Mouse (Mus musculus): ENCODE measurements around the gene Tmtc1. TPM values are rescaled to one million over a fixed set of nuclear protein-coding genes. Genes with fewer than 3 reads are reported as not detected.

Gene Tmtc1
- polyA plus RNA-seq, 1 experiment, result 3.3 TPM

GRCm38 (mm10) chr6:148363162-148363561, 81.0 kb downstream of the Tmtc1 start:
- no peak for TF ChIP-seq EP300 (IDR thresholded peaks at IDR 0.05; ENCODE audit: insufficient read depth, low read depth, low read length)
- no peak for TF ChIP-seq CTCF (IDR thresholded peaks at IDR 0.05; ENCODE audit: low read depth, low read length)
- Histone ChIP-seq H3K27me3 (ENCODE audit: control insufficient read depth, insufficient read depth, low read length, poor library complexity, severe bottlenecking) (no peaks in the 10 kb centered on the region), H3K9me3 (replicated peaks; ENCODE audit: control insufficient read depth, insufficient read depth, low read length, poor library complexity, severe bottlenecking) (no peaks in the 10 kb centered on the region), H3K36me3 (ENCODE audit: control insufficient read depth, insufficient read depth, low read length, poor library complexity, severe bottlenecking) (no peaks in the 10 kb centered on the region), H3K9ac (ENCODE audit: low read depth, poor library complexity, severe bottlenecking) (no peak overlapping the region), H3K4me1 (ENCODE audit: control insufficient read depth, insufficient read depth, low read length) (no peaks in the 10 kb centered on the region), H3K4me3 (ENCODE audit: low read depth, low read length) (no peak overlapping the region), H3K27ac (ENCODE audit: insufficient read depth, low read length) (no peak overlapping the region)

GRCm38 (mm10) chr6:148362475-148362874, 81.7 kb downstream of the Tmtc1 start:
- Histone ChIP-seq H3K9ac (ENCODE audit: low read depth, poor library complexity, severe bottlenecking) (no peak overlapping the region), H3K27ac (ENCODE audit: insufficient read depth, low read length) (no peak overlapping the region)

GRCm38 (mm10) chr6:148359348-148359905, 84.8 kb downstream of the Tmtc1 start:
- TF ChIP-seq CTCF (IDR thresholded peaks at IDR 0.05; ENCODE audit: low read depth, low read length) (no peak), EP300 (IDR thresholded peaks at IDR 0.05; ENCODE audit: insufficient read depth, low read depth, low read length) (no peak), POLR2A (IDR thresholded peaks at IDR 0.05; ENCODE audit: insufficient read depth, low read length) (no peak)
- Histone ChIP-seq H3K4me1 (ENCODE audit: control insufficient read depth, insufficient read depth, low read length) (no peaks in the 10 kb centered on the region), H3K27ac (ENCODE audit: insufficient read depth, low read length) (no peak overlapping the region)

More at GRCm38 (mm10) chr6:148362475-148362874, 81.7 kb downstream of the Tmtc1 start:
- TF ChIP-seq CTCF (IDR thresholded peaks at IDR 0.05; ENCODE audit: low read depth, low read length), result no peak
- Histone ChIP-seq H3K4me1 (ENCODE audit: control insufficient read depth, insufficient read depth, low read length) (no peaks in the 10 kb centered on the region), H3K27me3 (ENCODE audit: control insufficient read depth, insufficient read depth, low read length, poor library complexity, severe bottlenecking) (no peaks in the 10 kb centered on the region), H3K4me3 (ENCODE audit: low read depth, low read length) (no peak overlapping the region), H3K9me3 (replicated peaks; ENCODE audit: control insufficient read depth, insufficient read depth, low read length, poor library complexity, severe bottlenecking) (no peaks in the 10 kb centered on the region), H3K36me3 (ENCODE audit: control insufficient read depth, insufficient read depth, low read length, poor library complexity, severe bottlenecking) (no peaks in the 10 kb centered on the region)

GRCm38 (mm10) chr6:148358580-148359246, 85.5 kb downstream of the Tmtc1 start:
- TF ChIP-seq POLR2A (IDR thresholded peaks at IDR 0.05; ENCODE audit: insufficient read depth, low read length) (no peak), EP300 (IDR thresholded peaks at IDR 0.05; ENCODE audit: insufficient read depth, low read depth, low read length) (no peak), CTCF (IDR thresholded peaks at IDR 0.05; ENCODE audit: low read depth, low read length) (no peak)
- H3K9ac ChIP-seq (ENCODE audit: low read depth, poor library complexity, severe bottlenecking), result peak overlapping the region; percentile 27; the same call in 1 of the 2 replicates
- H3K27me3 ChIP-seq (ENCODE audit: control insufficient read depth, insufficient read depth, low read length, poor library complexity, severe bottlenecking), result no peaks in the 10 kb centered on the region

More at GRCm38 (mm10) chr6:148359348-148359905, 84.8 kb downstream of the Tmtc1 start:
- H3K4me3 ChIP-seq (ENCODE audit: low read depth, low read length), result no peak overlapping the region
- H3K9ac ChIP-seq (ENCODE audit: low read depth, poor library complexity, severe bottlenecking), result no peak overlapping the region
- H3K9me3 ChIP-seq (replicated peaks; ENCODE audit: control insufficient read depth, insufficient read depth, low read length, poor library complexity, severe bottlenecking), result no peaks in the 10 kb centered on the region
- peaks cover 18% of the 10 kb centered on the region for H3K36me3 ChIP-seq (ENCODE audit: control insufficient read depth, insufficient read depth, low read length, poor library complexity, severe bottlenecking)
- no peaks in the 10 kb centered on the region for H3K27me3 ChIP-seq (ENCODE audit: control insufficient read depth, insufficient read depth, low read length, poor library complexity, severe bottlenecking)

GRCm38 (mm10) chr6:148356141-148356540, 88.0 kb downstream of the Tmtc1 start:
- H3K9me3 ChIP-seq (replicated peaks; ENCODE audit: control insufficient read depth, insufficient read depth, low read length, poor library complexity, severe bottlenecking), result no peaks in the 10 kb centered on the region
- H3K36me3 ChIP-seq (ENCODE audit: control insufficient read depth, insufficient read depth, low read length, poor library complexity, severe bottlenecking), result peaks cover 18% of the 10 kb centered on the region
- peak overlapping the region; percentile 50 for H3K4me3 ChIP-seq (ENCODE audit: low read depth, low read length)
- no peak overlapping the region for H3K9ac ChIP-seq (ENCODE audit: low read depth, poor library complexity, severe bottlenecking)
- no peaks in the 10 kb centered on the region for H3K27me3 ChIP-seq (ENCODE audit: control insufficient read depth, insufficient read depth, low read length, poor library complexity, severe bottlenecking)
- TF ChIP-seq CTCF (IDR thresholded peaks at IDR 0.05; ENCODE audit: low read depth, low read length), result no peak
- TF ChIP-seq EP300 (IDR thresholded peaks at IDR 0.05; ENCODE audit: insufficient read depth, low read depth, low read length), result no peak
- no peak overlapping the region for H3K27ac ChIP-seq (ENCODE audit: insufficient read depth, low read length)
- no peaks in the 10 kb centered on the region for H3K4me1 ChIP-seq (ENCODE audit: control insufficient read depth, insufficient read depth, low read length)

More at GRCm38 (mm10) chr6:148358580-148359246, 85.5 kb downstream of the Tmtc1 start:
- Histone ChIP-seq H3K4me3 (ENCODE audit: low read depth, low read length) (peak overlapping the region; percentile 22), H3K27ac (ENCODE audit: insufficient read depth, low read length) (no peak overlapping the region), H3K9me3 (replicated peaks; ENCODE audit: control insufficient read depth, insufficient read depth, low read length, poor library complexity, severe bottlenecking) (no peaks in the 10 kb centered on the region), H3K36me3 (ENCODE audit: control insufficient read depth, insufficient read depth, low read length, poor library complexity, severe bottlenecking) (peaks cover 18% of the 10 kb centered on the region), H3K4me1 (ENCODE audit: control insufficient read depth, insufficient read depth, low read length) (no peaks in the 10 kb centered on the region)

Data from ES-Bruce4 (cell line).